Mouse (Mus musculus) frontal cortex, postnatal 10 days (tissue): ENCODE results near the gene Pcgf1.

ENCODE experiments used
- DNase-seq, 2 experiments: peaks; one replicate each; pipeline ENCODE4 v3.0.0; 2022; ENCODE audit warnings: low spot score in 2 of 2, mixed read lengths in 1 of 2

The Pcgf1 gene

DNA sequence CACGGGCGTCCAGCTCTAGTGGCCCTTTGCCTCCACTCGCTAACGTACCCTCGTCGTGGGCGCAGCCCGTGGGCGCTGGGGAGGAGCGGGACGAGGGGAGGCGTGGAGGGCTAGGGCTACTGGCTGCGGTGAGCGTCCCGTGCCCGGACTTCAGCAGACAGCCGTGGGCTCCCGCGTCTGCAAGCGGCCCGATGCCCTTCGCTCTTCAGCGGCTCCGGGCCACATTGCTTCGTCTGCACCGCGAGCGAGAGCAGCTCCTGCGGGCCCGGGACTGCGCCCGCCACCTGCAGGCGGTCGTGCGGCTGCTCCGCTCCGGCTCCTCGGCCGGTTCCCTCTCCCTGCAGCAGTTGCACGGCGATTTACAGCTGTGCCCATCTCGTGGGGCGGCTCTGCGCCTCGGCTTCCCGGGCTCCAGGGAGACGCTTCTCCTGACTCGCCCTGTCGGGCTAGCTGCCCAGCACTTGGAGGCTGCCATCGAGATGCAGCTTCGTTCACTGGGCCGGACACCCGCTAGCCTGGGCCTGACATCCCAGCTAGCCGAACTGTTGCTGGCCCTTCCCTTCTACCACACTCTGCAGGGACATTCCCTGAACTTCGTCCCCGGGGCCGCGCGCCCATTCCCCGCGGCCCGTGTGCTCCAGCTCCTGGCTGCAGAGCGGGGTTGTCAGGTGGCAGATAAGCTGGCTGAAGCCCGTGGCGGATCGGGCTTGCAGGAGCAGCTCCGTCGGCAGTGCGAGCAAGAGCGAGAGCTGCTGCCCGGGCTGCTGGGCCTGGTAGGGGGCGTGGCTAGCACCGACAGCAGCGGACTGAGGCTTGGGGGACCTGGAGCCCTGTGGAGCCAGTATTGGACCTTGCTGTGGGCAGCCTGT is 24.3 kb downstream of the Pcgf1 start:
- DNase-seq = peak; percentile 42 to 65

DNA sequence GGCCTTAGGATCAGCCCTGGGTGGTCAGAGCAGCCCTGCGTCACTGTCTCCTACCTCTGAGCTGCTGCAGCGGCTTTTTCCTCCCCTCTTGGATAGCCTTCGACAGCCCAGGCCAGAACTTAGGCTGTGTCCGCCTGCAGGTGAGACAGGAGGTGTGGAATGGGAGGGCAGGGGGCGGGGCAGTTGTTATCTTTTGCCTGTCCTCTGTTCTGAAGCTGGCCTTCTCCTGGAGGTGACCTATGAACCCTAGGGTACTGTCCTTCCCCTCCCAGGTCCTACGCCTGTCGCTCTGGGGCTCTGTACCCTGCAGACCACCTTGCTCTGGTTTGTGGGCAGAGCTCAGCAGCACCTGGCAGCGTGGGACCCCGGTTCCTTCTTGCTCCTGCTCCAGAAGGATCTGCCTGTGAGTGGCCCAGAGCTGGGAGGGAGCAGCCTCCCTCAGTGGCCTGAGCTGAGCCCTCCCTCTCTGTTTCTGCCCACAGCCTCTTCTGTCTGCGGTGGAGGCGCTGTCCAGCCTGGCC is 25.5 kb downstream of the Pcgf1 start:
- DNase-seq = peak in 1 of 2 experiments; percentile 42

DNA sequence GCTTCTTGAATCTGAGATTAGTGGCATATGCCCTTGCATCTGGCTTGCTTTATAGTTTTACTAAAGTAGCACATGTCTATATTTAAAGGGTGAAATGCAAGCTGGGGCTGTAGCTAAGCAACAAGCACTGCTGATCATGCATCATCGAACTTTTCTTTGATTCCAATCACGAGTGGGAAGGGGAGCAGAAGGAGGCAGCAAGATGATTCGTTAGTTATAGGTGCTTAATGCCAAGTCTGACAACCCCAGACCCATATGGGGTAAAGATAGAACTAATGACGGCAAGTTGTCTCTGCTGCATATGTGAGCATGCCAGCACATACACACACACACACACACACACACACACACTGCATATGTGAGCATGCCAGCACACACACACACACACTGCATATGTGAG is 26.5 kb downstream of the Pcgf1 start:
- DNase-seq = peak in 1 of 2 experiments; percentile 54

DNA sequence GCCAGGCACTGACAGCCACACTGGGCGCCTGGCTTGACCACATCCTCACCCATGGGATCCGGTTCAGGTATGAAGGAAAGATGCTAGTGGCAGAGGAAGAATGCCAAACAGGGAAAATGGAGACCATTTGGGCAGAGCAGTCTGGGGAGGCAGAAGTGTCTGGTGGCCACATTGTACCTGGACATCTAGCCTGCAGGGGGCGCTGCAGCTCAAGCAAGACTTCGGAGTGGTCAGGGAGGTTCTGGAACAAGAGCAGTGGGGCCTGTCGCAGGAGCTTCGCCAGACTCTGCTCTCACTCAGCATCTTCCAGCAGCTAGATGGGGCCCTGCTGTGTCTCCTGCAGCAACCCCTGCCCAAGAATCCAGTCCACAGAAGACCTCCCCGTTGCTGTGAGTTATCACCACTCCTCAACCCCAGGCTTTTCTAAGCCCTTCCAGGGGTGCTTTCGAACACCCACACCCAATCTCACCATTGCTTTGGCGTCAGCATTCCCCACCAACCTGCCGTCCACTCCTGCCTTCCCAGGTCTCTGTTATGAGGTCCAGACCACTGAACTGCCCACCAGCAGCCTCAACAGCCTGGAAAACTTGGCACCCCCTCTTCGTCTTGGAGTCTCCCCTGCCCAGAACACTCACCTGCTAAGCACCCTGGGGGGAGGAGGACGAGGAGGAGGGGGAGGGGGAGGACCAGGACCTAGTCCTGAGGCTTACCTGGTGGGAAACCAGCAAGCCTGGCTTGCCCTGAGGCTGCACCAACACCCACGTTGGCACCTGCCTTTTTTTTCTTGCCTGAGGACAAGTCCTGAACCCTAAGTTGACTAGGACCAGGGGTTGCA is 30.1 kb downstream of the Pcgf1 start:
- peak; percentile 55 to 63 for DNase-seq

DNA sequence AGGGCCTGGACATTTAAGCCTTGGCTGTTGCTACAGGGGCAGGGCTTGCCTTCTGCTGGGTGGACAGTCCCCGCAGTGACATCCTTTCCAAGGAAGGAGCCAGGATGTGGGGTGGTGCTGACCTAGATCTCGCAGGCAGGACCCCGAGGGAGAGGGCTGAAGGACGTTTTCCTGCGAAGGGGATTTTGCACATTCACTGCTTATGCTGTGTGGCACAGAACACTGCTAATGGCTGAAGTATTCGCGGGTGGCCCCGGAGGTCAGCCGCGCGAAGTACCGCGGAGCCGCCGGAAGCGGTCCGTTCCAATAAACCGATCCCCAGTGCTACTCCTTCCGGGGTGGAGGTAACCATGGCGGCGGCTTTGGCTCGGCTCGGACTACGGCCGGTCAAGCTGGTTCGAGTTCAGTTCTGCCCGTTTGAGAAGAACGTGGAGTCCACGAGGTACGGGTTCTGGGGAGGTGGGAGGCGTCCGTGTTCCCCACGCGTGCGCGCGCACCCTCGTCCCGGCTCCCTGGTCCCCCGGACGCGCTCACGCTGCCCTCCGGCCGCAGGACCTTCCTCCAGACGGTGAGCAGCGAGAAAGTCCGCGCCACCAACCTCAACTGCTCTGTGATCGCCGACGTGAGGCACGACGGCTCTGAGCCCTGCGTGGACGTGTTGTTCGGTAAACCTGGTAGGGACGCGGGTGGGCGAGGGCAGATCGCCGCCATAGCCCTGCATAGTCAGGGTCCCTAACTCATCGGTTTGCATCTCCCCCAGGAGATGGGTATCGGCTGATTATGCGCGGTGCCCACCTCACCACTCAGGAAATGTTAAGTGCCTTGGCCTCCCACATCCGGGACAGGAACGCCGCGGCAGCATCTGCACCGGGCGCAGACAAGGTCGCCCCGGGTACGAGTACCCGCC is 31.3 kb downstream of the Pcgf1 start, which contains the start of gene Mrpl53:
Gene Mrpl53 (plus strand): TSS at position 279 of the 907 bp plus-strand sequence.
- DNase-seq = peak; percentile 72 to 78

DNA sequence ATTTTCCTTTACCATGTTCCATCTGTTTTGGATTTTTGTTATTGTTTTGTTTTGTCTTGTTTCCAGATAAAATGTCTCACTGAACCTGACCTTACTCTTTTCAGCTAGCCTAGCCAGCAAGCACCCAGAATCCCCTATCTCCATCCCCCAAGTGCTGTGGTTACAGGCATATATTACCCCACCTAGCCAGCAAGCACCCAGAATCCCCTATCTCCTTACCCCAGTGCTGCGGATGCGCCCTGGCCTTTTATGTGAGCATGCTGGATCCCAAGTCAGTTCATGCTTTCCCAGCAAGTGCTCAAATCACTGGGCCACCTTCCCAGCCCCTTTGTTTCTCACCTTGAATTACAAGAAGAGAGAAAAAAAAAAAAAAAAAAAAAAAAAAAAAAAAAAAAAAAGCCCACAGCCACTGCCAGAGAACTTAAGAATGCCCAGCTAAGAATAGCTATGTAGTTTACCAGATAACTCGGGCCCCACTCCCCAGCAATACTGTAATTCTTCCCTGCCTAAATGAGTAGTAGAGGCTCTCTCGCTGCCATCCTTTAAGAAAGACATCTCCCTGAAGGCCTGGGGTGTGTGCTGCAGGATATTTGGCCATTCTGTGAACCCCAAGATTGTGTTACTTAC is 34.0 kb downstream of the Pcgf1 start:
- DNase-seq = no peak

DNA sequence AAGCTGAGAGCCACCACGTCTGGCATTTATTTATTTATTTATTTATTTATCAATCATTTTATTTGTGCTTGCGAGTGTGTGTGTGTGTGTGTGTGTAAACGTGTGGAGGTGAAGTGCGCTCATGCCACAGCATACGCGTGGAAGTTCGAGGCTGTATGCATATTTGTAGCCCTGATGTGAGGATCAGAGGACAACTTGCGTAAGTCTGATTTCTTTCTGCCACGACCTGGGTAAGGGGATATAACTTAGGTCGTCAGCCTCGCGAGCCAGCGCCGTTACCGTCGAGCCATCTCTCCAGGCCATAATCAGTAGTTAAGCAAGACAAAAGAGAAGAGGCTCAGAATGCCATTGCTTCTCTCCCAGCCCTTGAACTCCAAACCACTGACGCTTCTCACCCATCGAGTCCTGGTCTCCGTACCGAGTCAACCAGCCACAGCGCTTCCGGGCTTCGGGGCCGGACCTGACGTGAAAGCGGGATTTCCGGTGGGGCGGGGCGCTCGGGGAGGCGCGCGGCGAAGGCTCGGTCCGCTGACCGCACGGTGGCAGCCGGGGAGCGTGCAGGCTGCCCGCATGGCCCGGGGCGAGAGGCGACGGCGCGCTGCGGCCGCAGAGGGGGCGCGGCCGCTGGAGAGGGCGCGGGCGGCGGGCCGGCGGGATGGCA is 37.5 kb downstream of the Pcgf1 start, which contains the start of gene Mogs:
Gene Mogs (plus strand): TSS at position 486 of the 661 bp plus-strand sequence.
- DNase-seq = peak; percentile 82 to 92

DNA sequence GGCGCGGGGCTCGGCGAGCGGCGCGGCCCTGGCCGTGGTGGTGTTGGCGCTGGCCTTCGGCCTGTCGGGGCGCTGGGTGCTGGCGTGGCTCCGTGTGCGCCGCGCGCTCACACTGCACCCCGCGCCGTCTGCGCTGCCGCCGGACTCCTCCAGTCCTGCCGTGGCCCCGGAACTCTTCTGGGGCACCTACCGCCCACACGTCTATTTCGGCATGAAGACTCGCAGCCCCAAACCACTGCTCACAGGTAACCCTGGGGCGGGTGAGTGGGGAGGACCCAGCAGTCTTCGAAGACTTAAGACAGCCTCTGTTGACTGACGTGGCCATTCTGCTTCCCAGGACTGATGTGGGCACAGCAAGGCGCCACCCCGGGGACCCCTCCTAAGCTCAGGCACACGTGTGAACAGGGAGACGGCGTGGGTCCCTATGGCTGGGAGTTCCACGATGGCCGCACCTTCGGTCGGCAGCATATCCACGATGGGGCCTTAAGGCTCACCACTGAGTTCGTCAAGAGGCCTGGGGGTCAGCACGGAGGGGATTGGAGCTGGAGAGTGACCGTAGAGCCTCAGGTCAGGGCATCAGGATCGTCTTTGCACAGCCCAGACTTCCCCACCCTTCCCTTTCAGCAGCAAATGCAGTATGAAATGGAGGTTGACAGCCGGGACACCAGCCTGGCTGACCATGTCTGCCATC is 38.2 kb downstream of the Pcgf1 start:
- DNase-seq = no peak

DNA sequence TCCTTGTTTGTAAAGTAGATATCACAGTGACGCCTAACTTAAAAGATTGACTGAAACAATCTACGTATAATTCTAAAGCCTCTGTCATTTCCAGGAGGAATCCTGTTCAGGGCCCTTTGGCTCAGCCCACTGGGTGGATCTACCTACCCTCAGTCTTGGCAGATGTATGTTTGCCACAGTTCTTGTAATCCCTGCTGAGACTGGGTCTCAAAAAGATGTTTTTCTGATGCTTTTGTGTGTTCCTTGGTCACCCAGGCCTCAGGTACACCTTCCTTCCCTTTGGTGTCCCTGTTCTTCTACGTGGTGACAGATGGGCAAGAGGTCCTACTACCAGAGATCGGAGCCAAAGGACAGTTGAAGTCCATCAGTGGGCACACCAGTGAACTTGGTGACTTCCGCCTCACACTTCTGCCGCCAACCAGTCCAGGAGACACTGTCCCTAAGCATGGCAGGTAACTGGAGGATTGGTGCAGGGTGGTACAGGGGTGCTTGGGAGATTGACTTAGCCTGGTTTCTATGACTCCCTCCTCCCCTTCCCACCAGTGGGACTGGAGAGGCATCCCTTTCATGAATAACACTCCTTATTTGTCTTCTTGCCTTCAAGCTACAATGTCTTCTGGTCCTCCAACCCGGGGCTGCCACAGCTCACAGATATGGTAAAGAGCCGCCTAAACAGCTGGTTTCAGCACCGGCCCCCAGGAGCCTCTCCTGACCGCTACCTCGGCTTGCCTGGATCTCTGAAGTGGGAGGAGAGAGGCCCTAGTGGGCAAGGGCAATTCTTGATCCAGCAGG is 38.9 kb downstream of the Pcgf1 start:
- DNase-seq = no peak

DNA sequence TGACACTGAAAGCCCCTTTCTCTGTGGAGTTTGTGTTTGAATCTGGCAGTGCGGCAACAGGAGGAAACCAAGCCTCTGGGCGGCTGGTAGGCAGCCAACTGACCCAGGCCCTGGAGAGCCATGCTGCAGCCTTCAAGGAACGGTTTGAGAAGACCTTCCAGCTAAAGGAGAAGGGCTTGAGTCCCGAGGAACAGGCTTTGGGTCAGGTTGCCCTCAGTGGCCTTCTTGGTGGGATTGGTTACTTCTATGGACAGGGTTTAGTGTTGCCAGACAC is 39.4 kb downstream of the Pcgf1 start:
- DNase-seq = no peak

DNA sequence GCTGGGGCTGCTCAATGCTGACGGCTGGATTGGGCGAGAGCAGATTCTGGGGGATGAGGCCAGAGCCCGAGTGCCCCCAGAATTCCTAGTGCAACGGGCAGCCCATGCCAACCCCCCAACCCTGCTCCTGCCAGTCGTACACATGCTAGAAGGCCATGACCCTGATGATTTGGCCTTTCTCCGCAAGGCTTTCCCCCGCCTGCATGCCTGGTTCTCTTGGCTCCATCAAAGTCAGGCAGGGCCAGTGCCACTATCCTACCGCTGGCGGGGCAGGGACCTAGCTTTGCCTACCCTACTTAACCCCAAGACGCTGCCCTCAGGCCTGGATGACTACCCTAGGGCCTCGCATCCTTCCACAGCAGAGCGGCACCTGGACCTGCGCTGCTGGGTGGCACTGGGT is 39.9 kb downstream of the Pcgf1 start:
- DNase-seq = no peak

DNA sequence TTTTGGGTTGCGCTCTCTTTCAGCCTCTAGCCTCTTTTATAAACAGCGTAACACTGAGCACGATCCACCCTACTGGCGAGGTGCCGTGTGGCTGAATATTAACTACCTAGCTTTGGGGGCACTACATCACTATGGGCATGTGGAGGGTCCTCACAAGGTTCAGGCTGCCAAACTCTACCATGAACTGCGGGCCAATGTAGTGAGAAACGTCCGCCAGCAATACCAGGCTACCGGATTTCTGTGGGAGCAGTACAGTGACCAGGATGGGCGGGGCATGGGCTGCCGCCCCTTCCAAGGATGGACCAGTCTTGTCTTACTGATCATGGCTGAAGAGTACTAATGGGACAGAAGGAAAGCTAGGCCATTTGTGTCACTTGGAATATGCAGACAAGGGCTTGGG is 40.7 kb downstream of the Pcgf1 start:
- DNase-seq = no peak

DNA sequence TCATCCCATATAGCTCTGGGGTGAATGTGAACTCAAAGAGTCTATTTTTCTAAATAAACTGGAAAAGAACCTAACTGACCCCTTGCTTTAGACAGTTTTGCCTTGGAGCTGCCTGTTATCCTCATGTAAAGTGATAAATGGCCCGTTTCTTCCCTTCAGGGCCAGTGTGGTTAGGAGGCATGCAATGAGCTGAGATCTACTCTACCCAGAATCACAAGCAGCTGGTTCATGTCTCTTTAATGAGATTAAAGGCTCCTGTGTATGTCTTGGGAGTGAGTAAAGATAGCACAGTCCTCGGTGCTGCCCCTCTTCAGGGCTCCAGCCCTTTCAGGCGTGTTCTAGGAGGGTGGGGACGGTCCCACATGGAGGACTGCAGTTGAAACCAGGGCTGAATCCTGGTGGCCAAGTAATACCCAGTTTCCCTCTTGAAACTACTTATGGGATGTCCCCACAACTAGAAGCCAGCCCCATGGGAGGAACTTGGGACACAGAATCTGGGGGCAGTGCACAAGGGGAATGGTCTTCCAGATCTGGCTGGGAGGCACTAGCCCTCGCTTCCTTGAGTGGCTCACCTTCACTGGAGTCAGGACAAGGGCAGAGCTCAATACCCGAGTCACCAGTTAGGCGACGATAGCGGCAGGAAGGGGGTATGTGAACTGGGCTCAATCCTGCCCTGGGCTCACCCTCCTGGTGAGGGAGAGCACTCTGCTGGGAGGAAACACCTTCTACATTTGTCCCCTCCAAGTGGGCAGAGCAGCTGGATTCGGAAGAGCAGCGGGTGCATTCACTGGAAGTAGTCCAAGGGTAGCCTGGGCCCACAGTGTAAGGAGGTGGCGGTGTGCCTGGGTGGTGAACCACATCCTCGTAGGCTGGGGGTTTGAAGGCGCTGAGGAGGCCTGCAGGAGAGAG is 41.4 kb downstream of the Pcgf1 start:
- no peak for DNase-seq

DNA sequence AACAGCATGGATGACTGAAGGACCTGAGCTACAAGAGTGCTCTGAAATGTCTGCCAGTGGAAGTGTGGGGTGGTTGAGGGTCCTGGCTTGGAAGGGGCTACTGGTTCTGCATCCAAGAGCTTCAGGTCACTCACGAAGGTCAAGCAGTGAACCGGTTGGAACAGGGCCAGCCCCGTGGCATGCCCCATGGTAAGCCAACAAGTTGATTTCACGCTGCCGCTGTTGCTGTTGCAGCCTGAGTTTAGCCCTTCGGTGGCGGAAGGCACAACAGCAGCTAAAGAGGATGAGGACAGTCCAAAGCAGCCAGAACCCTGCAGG is 42.0 kb downstream of the Pcgf1 start:
- no peak for DNase-seq

DNA sequence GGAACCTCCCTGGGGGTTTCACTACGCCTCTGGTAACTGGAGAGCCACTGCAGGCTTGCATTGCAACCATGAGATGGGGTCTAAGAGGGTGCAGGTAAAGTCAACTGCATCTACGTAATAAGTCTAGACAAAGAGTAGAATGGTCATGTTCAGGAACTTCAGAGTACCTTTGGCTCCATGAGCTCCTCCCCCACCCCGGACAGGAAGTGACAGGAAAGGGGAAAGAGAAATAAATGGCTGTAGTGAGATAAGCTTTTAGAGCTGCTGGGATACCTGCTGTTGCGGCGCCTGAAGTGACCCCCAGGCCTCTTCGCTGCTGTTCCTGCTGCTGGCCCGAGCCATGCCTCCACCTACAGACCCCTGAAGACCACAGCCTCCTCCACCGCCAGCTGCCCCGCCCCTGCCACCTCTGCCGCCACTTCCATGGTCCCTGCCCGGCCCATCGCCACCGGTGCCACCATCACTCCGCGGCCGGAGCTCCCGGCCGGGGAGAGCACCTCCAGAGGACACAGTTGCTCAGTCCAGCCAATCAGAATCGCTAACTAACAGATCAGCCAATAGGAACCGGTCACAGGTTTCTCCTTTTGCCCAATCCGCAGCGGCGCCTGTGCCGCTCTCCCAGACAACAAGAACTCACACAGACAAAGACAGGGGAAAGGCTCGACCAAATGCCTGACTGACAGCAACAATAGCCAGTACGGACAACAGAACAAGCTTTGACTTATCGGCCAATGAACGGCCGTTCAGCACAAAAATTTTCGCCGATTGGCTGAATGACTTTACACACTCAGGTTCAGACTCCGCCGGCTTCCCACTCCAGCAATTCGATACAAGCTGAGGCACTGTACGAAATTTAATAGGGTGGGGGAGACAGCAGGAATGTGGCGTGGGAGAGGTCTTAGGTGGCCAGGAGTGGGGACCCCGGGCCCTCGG is 43.5 kb downstream of the Pcgf1 start, which contains the start of gene Wbp1:
Gene Wbp1 (minus strand): TSS at position 630 of the 933 bp plus-strand sequence.
- peak; percentile 95 to 98 for DNase-seq

DNA sequence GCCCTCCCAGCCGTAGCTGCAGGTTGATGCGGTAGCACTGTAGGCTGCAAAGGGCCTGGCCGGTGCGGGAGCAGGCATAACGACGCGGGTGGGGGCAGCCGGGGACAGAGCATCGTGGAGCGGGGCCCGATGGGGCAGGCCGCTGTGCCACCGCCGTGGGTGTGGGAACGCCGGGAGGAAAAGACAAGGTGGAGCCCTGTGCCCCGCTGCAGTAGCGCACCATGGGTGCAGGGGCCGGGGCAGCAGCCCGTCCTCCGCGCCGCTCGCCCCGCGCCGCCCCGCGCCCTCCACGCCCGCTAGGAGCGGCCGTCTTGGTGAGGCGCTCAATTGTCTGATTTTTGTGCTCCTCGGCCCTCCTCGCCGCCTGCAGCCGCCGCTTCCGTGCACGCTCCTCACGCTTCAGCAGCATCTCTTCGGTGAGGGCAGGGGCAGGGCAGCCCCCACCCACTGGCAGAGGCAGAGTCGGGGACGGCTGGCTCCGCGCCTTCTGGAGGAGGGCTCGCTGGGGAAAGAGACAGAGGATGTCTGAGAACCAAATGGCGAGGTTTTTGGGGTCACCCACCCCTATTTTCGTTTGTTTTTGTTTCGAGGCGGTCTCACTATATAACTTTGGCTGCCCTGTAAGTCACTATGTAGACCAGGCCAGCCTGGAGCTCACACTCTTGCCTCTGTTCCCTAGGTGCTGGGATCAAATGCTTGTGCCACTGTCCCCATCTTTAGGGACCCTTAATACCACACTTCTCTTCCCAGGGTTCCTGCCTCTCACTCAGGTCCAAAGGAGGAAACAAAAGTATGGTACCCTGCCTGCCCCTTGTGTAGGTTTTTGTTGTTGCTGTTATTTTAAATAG is 44.4 kb downstream of the Pcgf1 start:
- peak in 1 of 2 experiments; percentile 25 for DNase-seq
